Comparison of ENCODE assay signal across 16 mouse cellular contexts in the genomic region with DNA sequence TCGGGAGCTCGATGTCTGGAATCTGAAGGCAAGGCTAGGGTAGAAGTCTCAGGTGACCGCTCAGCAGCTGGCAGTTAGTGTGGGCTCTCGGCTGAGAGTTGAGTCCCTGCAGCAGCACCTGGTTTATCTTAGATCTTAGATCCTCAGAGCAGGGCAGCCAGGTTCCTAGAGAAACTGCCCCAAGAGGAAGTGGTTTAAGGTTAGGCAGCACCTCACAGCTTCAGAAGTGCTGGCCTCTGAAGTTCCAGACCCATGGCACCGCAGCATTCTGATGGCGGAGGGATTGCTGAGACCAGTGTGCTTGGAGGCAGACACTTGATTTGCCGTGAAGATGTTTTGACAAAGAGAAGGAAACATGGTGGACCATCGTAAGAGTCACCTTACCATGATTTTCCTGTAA.
A peak's percentile ranks its signal among the peaks of the same experiment; 100 is the strongest.
DNase-seq lines count a peak whose midpoint lies in the region; ATAC-seq lines count a peak whose summit lies in the region.
"Had no signal": no experiment of that assay in that cellular context is flagged by ENCODE, and none has a peak within 500 bp of the region (broad histone marks: within the 10 kb centered on the region; RNA-seq: fewer than 3 reads in every experiment).

No protein-coding gene starts in this region.

- no peaks in the 10 kb centered on the region for H3K27me3 ChIP-seq in kidney, embryonic 14.5 days (ENCODE audit: control insufficient read depth, insufficient read depth, low read length)
- H3K27me3 ChIP-seq: liver, embryonic 12.5 days had no signal

- no peak overlapping the region for H3K9ac ChIP-seq in kidney, embryonic 14.5 days (ENCODE audit: low read depth, low read length)
- H3K9ac ChIP-seq: liver, embryonic 12.5 days had no signal

- no peak for ATAC-seq in kidney, embryonic 14.5 days (ENCODE audit: low FRiP score, low TSS enrichment)
- peak; percentile 30; the same call in 1 of the 2 replicates for ATAC-seq in common myeloid progenitor, adult 5-6 weeks (replicated peaks; ENCODE audit: low read depth, poor library complexity, severe bottlenecking)
- 0 out of 4 replicates have a peak, but pooled peaks have one; percentile 25 to 40 for ATAC-seq in hematopoietic stem cell, adult 5-6 weeks (replicated peaks in 1 of 2; ENCODE audit: insufficient read depth in 1 of 2, low FRiP score in 2 of 2, low TSS enrichment in 1 of 2, low read depth in 1 of 2, poor library complexity in 2 of 2, severe bottlenecking in 2 of 2)
- peak; percentile 24; the same call in 1 of the 2 replicates for ATAC-seq in megakaryocyte-erythroid progenitor cell, adult 5-6 weeks (replicated peaks; ENCODE audit: low FRiP score, low TSS enrichment, poor library complexity, severe bottlenecking)
- no peak for ATAC-seq in granulocyte monocyte progenitor cell, adult 5-6 weeks (replicated peaks; ENCODE audit: poor library complexity, severe bottlenecking)
- ATAC-seq: hindbrain, postnatal 0 days; liver, embryonic 12.5 days; lung, postnatal 0 days had no signal

- WGBS in kidney, embryonic 14.5 days: 62% methylated on average over 8 of the region's 8 CpGs

- H3K9me3 ChIP-seq in kidney, embryonic 14.5 days (ENCODE audit: control insufficient read depth, low read length): no peaks in the 10 kb centered on the region
- H3K9me3 ChIP-seq: liver, embryonic 12.5 days had no signal

- 0 out of 2 replicates have a peak overlapping the region, but pooled peaks have one; percentile 24 for H3K27ac ChIP-seq in kidney, embryonic 14.5 days (ENCODE audit: low read depth, low read length)
- H3K27ac ChIP-seq: hindbrain, postnatal 0 days; liver, embryonic 12.5 days had no signal

- peaks cover 2% of the 10 kb centered on the region; the same call in 1 of the 2 replicates for H3K36me3 ChIP-seq in kidney, embryonic 14.5 days (ENCODE audit: control insufficient read depth, insufficient read depth, low read length)
- H3K36me3 ChIP-seq: liver, embryonic 12.5 days had no signal

- H3K4me3 ChIP-seq in kidney, embryonic 14.5 days (ENCODE audit: low read length): no peak overlapping the region
- H3K4me3 ChIP-seq: liver, embryonic 12.5 days had no signal

- H3K4me2 ChIP-seq in kidney, embryonic 14.5 days (replicated peaks; ENCODE audit: low read depth, low read length): no peak overlapping the region
- H3K4me2 ChIP-seq: liver, embryonic 12.5 days had no signal

- no peak for DNase-seq in kidney, postnatal 10 days
- DNase-seq in frontal cortex, postnatal 25 days (ENCODE audit: low spot score in 2 of 2): no peak
- DNase-seq: adrenal gland, postnatal 25 days; cerebellum, adult 9-11 months; embryo, embryonic 11 days; heart, adult 18-20 months; kidney, postnatal 14 days; layer of hippocampus, adult 9-11 months had no signal

- H3K4me1 ChIP-seq in kidney, embryonic 14.5 days (ENCODE audit: control insufficient read depth, insufficient read depth, low read length): peaks cover 38% of the 10 kb centered on the region
- H3K4me1 ChIP-seq: liver, embryonic 12.5 days had no signal

Comparison
In these comparisons a context has a peak if more than half of its experiments do, and no peak if none do; other contexts are left out.
1. ATAC-seq: peak in common myeloid progenitor, adult 5-6 weeks (single experiment), hematopoietic stem cell, adult 5-6 weeks (2 of 2) and megakaryocyte-erythroid progenitor cell, adult 5-6 weeks (single experiment); none in kidney, embryonic 14.5 days (single experiment) and granulocyte monocyte progenitor cell, adult 5-6 weeks (single experiment).